Comparison of ENCODE assay signal across 13 mouse cellular contexts in the genomic region with DNA sequence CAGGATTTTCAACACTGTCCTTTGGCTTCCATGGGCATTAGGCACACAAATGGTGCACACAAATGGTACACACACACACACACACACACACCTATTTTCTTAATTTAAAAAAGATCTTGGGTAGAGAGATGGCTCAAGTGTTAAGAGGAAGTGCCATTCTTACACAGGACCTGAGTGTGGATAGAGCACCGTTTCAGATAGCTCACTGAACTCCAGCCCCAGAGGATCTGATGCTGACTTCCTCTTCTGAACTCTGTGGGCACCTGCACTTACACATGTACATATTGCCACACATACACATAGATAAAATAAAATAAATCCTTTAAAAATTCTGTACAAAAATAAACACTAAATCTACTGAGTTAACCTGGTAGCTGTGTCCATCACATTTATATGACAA.
"Had no signal": no experiment of that assay in that cellular context is flagged by ENCODE, and none has a peak within 500 bp of the region (broad histone marks: within the 10 kb centered on the region; RNA-seq: fewer than 3 reads in every experiment).

No protein-coding gene starts in this region.

- H3K4me3 ChIP-seq: limb, embryonic 10.5 days; liver, embryonic 15.5 days; midbrain, embryonic 13.5 days; stomach, embryonic 15.5 days had no signal

- H3K27ac ChIP-seq: limb, embryonic 10.5 days; liver, embryonic 15.5 days; macrophage; midbrain, embryonic 13.5 days; stomach, embryonic 15.5 days had no signal

- H3K36me3 ChIP-seq: liver, embryonic 15.5 days had no signal

- DNase-seq: kidney, postnatal 10 days; lung, adult 2 months; right cerebral cortex, adult 18-20 months; right cerebral cortex, postnatal 25 days; thymus, adult 2 months; thymus, postnatal 25 days had no signal

- H3K27me3 ChIP-seq: liver, embryonic 15.5 days; midbrain, embryonic 13.5 days; stomach, embryonic 15.5 days had no signal

- H3K9ac ChIP-seq: liver, embryonic 15.5 days; midbrain, embryonic 13.5 days; stomach, embryonic 15.5 days had no signal

- H3K4me2 ChIP-seq: liver, embryonic 11.5 days; liver, embryonic 15.5 days; midbrain, embryonic 13.5 days; stomach, embryonic 15.5 days had no signal

- H3K4me1 ChIP-seq: limb, embryonic 10.5 days; midbrain, embryonic 13.5 days; stomach, embryonic 15.5 days had no signal

- H3K9me3 ChIP-seq: limb, embryonic 10.5 days; liver, embryonic 15.5 days; midbrain, embryonic 13.5 days; stomach, embryonic 15.5 days had no signal

- ATAC-seq: lung, postnatal 0 days; midbrain, embryonic 13.5 days had no signal
